Mouse (Mus musculus): ENCODE measurements around the gene Gm5244. TPM values are rescaled to one million over a fixed set of nuclear protein-coding genes. Genes with fewer than 3 reads are reported as not detected.

Gene Gm5244
- polyA plus RNA-seq (2014; fragmentation: Nextera tagmentation; extraction: Ambion mirVana): not detected in 2 replicates

GRCm38 (mm10) chr19:12846382-12846781 is at the start of gene Gm5244:
TSS of gene Gm5244 (plus strand) at chr19:12846682.
- no peaks in the 10 kb centered on the region for H3K27me3 ChIP-seq (replicated peaks; ENCODE audit: control insufficient read depth, insufficient read depth, low read length)
- no peak within 1 kb of the TSS for H3K4me2 ChIP-seq (ENCODE audit: low read depth, low read length)
- DNase-seq (ENCODE audit: low spot score): no peak
- no peak within 1 kb of the TSS for H3K4me3 ChIP-seq (ENCODE audit: low read depth, low read length)
- H3K4me1 ChIP-seq (ENCODE audit: control insufficient read depth, insufficient read depth, low read length): no peaks in the 10 kb centered on the region
- no peak within 1 kb of the TSS for H3K9ac ChIP-seq (ENCODE audit: low read depth, low read length)
- H3K27ac ChIP-seq (replicated peaks; ENCODE audit: low read depth, low read length): no peak within 1 kb of the TSS
- ATAC-seq (ENCODE audit: low read depth): no peak
- no peaks in the 10 kb centered on the region for H3K36me3 ChIP-seq (ENCODE audit: control insufficient read depth, insufficient read depth, low read length)
- no peaks in the 10 kb centered on the region for H3K9me3 ChIP-seq (ENCODE audit: control insufficient read depth, low read length)

DNA sequence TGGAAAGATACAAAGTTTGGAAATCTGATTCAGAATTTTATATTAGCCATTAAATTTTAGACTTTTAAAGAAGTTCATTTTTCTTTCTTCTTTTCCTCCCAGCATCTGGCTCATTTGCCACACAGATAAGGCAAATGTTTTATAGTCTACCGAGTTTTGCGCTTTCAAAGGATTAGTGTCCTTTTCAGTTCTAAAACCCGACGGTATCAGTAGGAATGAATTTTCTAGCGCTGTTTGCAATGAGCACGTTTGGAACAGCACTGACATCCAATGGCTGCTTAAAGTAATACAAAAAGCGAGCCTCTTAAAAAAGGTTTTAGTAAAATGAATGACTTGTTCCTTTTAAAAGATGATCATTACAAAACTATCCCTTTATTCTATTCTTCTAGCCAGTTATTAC is 49.4 kb upstream of the Gm5244 start:
- no peaks in the 10 kb centered on the region for H3K36me3 ChIP-seq (ENCODE audit: control insufficient read depth, insufficient read depth, low read length)
- no peaks in the 10 kb centered on the region for H3K9me3 ChIP-seq (ENCODE audit: control insufficient read depth, low read length)
- H3K4me2 ChIP-seq (ENCODE audit: low read depth, low read length): peak overlapping the region; percentile 67
- H3K27ac ChIP-seq (replicated peaks; ENCODE audit: low read depth, low read length): peak overlapping the region; percentile 100
- H3K4me1 ChIP-seq (ENCODE audit: control insufficient read depth, insufficient read depth, low read length): peaks cover 8% of the 10 kb centered on the region; the same call in 1 of the 2 replicates
- DNase-seq (ENCODE audit: low spot score) (peak; percentile 80), ATAC-seq (ENCODE audit: low read depth) (no peak)
- no peaks in the 10 kb centered on the region for H3K27me3 ChIP-seq (replicated peaks; ENCODE audit: control insufficient read depth, insufficient read depth, low read length)
- peak overlapping the region; percentile 68 for H3K9ac ChIP-seq (ENCODE audit: low read depth, low read length)
- 1% methylated on average over 7 of the region's 7 CpGs for WGBS
- H3K4me3 ChIP-seq (ENCODE audit: low read depth, low read length): peak overlapping the region; percentile 94

DNA sequence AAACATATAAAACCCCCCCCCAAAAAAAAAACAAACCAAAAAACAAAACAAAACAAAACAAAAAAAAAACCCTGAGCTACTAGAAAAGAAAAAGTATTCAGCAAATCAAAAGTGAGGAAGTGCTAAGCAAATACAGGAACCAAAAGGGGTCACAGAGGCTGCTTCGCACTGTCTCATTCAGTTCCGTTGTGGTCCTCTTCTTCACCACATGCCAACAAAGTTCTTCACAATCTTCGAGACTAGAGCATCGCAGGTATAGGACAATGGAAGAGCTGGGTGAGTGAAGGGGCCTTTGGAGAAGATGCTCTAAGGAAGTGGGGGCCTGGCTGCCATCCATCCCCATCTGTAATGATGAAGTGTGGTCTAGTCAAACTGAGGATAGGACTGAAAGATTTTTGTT is 48.1 kb upstream of the Gm5244 start:
- Histone ChIP-seq H3K9ac (ENCODE audit: low read depth, low read length) (no peak overlapping the region), H3K4me2 (ENCODE audit: low read depth, low read length) (no peak overlapping the region), H3K27me3 (replicated peaks; ENCODE audit: control insufficient read depth, insufficient read depth, low read length) (no peaks in the 10 kb centered on the region), H3K36me3 (ENCODE audit: control insufficient read depth, insufficient read depth, low read length) (no peaks in the 10 kb centered on the region), H3K27ac (replicated peaks; ENCODE audit: low read depth, low read length) (no peak overlapping the region), H3K4me3 (ENCODE audit: low read depth, low read length) (no peak overlapping the region), H3K9me3 (ENCODE audit: control insufficient read depth, low read length) (no peaks in the 10 kb centered on the region), H3K4me1 (ENCODE audit: control insufficient read depth, insufficient read depth, low read length) (0 out of 2 replicates have a peak, but pooled peaks cover 2% of the 10 kb centered on the region)
- ATAC-seq (ENCODE audit: low read depth) (no peak), DNase-seq (ENCODE audit: low spot score) (no peak)
- WGBS: 76% methylated on average over 4 of the region's 4 CpGs

DNA sequence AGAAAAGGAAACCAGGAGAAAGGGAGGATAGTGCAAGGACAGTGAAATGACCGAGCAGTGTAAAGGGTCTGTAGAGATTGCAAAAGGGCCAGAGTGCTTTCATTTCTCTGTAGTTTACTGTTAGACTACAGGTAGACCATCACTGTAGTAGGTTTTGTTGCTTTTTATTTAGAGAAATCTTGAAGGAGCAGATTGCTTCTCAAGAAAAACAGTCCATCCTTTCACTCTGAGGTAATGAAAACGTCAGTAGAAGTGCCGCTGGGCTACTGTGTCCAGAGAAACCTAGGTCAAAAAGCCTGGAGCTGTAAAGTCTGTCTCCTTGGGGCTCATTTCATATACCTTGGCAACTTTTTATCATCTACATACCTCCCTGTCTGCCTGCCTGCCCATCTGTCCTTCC is 47.4 kb upstream of the Gm5244 start:
- Histone ChIP-seq H3K27ac (replicated peaks; ENCODE audit: low read depth, low read length) (no peak overlapping the region), H3K4me3 (ENCODE audit: low read depth, low read length) (no peak overlapping the region), H3K36me3 (ENCODE audit: control insufficient read depth, insufficient read depth, low read length) (no peaks in the 10 kb centered on the region), H3K27me3 (replicated peaks; ENCODE audit: control insufficient read depth, insufficient read depth, low read length) (no peaks in the 10 kb centered on the region), H3K4me2 (ENCODE audit: low read depth, low read length) (no peak overlapping the region), H3K9me3 (ENCODE audit: control insufficient read depth, low read length) (no peaks in the 10 kb centered on the region), H3K4me1 (ENCODE audit: control insufficient read depth, insufficient read depth, low read length) (no peaks in the 10 kb centered on the region), H3K9ac (ENCODE audit: low read depth, low read length) (no peak overlapping the region)
- ATAC-seq (ENCODE audit: low read depth): no peak
- WGBS: 78% methylated on average over 3 of the region's 3 CpGs
- no peak for DNase-seq (ENCODE audit: low spot score)

- Histone ChIP-seq H3K27ac (replicated peaks; ENCODE audit: low read depth, low read length) (no peak overlapping the region), H3K9ac (ENCODE audit: low read depth, low read length) (no peak overlapping the region), H3K9me3 (ENCODE audit: control insufficient read depth, low read length) (no peaks in the 10 kb centered on the region), H3K4me2 (ENCODE audit: low read depth, low read length) (no peak overlapping the region), H3K36me3 (ENCODE audit: control insufficient read depth, insufficient read depth, low read length) (no peaks in the 10 kb centered on the region), H3K4me3 (ENCODE audit: low read depth, low read length) (no peak overlapping the region), H3K27me3 (replicated peaks; ENCODE audit: control insufficient read depth, insufficient read depth, low read length) (no peaks in the 10 kb centered on the region), H3K4me1 (ENCODE audit: control insufficient read depth, insufficient read depth, low read length) (no peaks in the 10 kb centered on the region)
- WGBS: 68% methylated on average over 2 of the region's 2 CpGs
- DNase-seq (ENCODE audit: low spot score) (no peak), ATAC-seq (ENCODE audit: low read depth) (no peak)
These were observed 45.9 kb upstream of the Gm5244 start for GRCm38 (mm10) chr19:12800621-12801020.

DNA sequence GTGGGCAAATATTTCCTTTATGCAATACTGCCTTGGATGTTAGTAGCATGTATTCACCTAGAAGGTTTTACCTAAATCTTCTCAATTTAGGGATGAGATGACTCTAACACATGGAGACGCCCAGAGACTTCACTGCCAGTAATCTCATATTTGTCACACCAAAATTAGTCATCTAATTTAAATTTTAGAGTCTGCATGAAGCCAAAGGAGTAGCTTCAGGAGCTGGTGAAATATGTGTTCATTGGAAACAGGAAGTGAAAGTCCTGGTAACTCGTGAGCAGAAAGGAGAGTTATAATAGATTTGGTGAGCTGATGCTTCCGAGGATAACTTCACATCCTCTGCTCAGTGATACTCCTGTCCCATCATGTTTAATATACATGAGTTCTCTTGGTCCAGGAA is 45.4 kb upstream of the Gm5244 start:
- ATAC-seq (ENCODE audit: low read depth): no peak
- no peak overlapping the region for H3K4me2 ChIP-seq (ENCODE audit: low read depth, low read length)
- H3K4me3 ChIP-seq (ENCODE audit: low read depth, low read length): no peak overlapping the region
- H3K27me3 ChIP-seq (replicated peaks; ENCODE audit: control insufficient read depth, insufficient read depth, low read length): no peaks in the 10 kb centered on the region
- WGBS: 69% methylated on average over 3 of the region's 3 CpGs
- no peak overlapping the region for H3K27ac ChIP-seq (replicated peaks; ENCODE audit: low read depth, low read length)
- no peaks in the 10 kb centered on the region for H3K36me3 ChIP-seq (ENCODE audit: control insufficient read depth, insufficient read depth, low read length)
- H3K9ac ChIP-seq (ENCODE audit: low read depth, low read length): no peak overlapping the region
- DNase-seq (ENCODE audit: low spot score): no peak
- H3K4me1 ChIP-seq (ENCODE audit: control insufficient read depth, insufficient read depth, low read length): no peaks in the 10 kb centered on the region
- H3K9me3 ChIP-seq (ENCODE audit: control insufficient read depth, low read length): no peaks in the 10 kb centered on the region

GRCm38 (mm10) chr19:12802830-12803229 is 43.7 kb upstream of the Gm5244 start:
- H3K27me3 ChIP-seq (replicated peaks; ENCODE audit: control insufficient read depth, insufficient read depth, low read length): no peaks in the 10 kb centered on the region
- H3K36me3 ChIP-seq (ENCODE audit: control insufficient read depth, insufficient read depth, low read length): no peaks in the 10 kb centered on the region
- H3K27ac ChIP-seq (replicated peaks; ENCODE audit: low read depth, low read length): no peak overlapping the region
- H3K4me2 ChIP-seq (ENCODE audit: low read depth, low read length): no peak overlapping the region
- no peaks in the 10 kb centered on the region for H3K4me1 ChIP-seq (ENCODE audit: control insufficient read depth, insufficient read depth, low read length)
- no peak overlapping the region for H3K4me3 ChIP-seq (ENCODE audit: low read depth, low read length)
- no peak overlapping the region for H3K9ac ChIP-seq (ENCODE audit: low read depth, low read length)
- ATAC-seq (ENCODE audit: low read depth): no peak
- no peaks in the 10 kb centered on the region for H3K9me3 ChIP-seq (ENCODE audit: control insufficient read depth, low read length)
- 77% methylated on average over 3 of the region's 3 CpGs for WGBS
- DNase-seq (ENCODE audit: low spot score): no peak

- H3K36me3 ChIP-seq (ENCODE audit: control insufficient read depth, insufficient read depth, low read length): no peaks in the 10 kb centered on the region
- no peak overlapping the region for H3K4me3 ChIP-seq (ENCODE audit: low read depth, low read length)
- no peak for ATAC-seq (ENCODE audit: low read depth)
- no peaks in the 10 kb centered on the region for H3K27me3 ChIP-seq (replicated peaks; ENCODE audit: control insufficient read depth, insufficient read depth, low read length)
- 94% methylated on average over 1 of the region's 1 CpGs for WGBS
- H3K4me1 ChIP-seq (ENCODE audit: control insufficient read depth, insufficient read depth, low read length): no peaks in the 10 kb centered on the region
- no peaks in the 10 kb centered on the region for H3K9me3 ChIP-seq (ENCODE audit: control insufficient read depth, low read length)
- no peak for DNase-seq (ENCODE audit: low spot score)
- H3K27ac ChIP-seq (replicated peaks; ENCODE audit: low read depth, low read length): no peak overlapping the region
- H3K9ac ChIP-seq (ENCODE audit: low read depth, low read length): no peak overlapping the region
- H3K4me2 ChIP-seq (ENCODE audit: low read depth, low read length): no peak overlapping the region
These were observed 42.2 kb upstream of the Gm5244 start for GRCm38 (mm10) chr19:12804237-12804636.

DNA sequence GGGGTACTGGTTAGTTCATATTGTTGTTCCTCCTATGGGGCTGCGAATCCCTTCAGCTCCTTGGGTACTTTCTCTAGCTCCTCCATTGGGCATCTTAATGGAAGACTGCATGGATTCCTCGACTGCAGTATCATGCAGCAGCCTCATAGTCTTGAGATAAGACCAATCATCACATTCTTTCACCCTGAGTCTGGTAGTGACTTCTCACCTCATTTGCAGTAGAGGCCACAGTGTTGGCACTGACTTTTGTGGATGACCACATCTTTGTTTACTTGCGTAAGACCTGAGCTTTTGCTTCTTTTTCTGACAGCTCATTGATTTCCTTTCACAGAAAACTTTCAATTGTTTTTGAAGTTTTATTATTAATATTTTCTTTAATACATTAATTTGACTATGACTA is 40.8 kb upstream of the Gm5244 start:
- H3K4me1 ChIP-seq (ENCODE audit: control insufficient read depth, insufficient read depth, low read length): no peaks in the 10 kb centered on the region
- DNase-seq (ENCODE audit: low spot score) (no peak), ATAC-seq (ENCODE audit: low read depth) (no peak)
- H3K36me3 ChIP-seq (ENCODE audit: control insufficient read depth, insufficient read depth, low read length): no peaks in the 10 kb centered on the region
- H3K27ac ChIP-seq (replicated peaks; ENCODE audit: low read depth, low read length): no peak overlapping the region
- 91% methylated on average over 3 of the region's 3 CpGs for WGBS
- no peaks in the 10 kb centered on the region for H3K9me3 ChIP-seq (ENCODE audit: control insufficient read depth, low read length)
- no peaks in the 10 kb centered on the region for H3K27me3 ChIP-seq (replicated peaks; ENCODE audit: control insufficient read depth, insufficient read depth, low read length)
- H3K4me3 ChIP-seq (ENCODE audit: low read depth, low read length): no peak overlapping the region
- no peak overlapping the region for H3K4me2 ChIP-seq (ENCODE audit: low read depth, low read length)
- no peak overlapping the region for H3K9ac ChIP-seq (ENCODE audit: low read depth, low read length)
